Mouse (Mus musculus) E14TG2a.4 (cell line): ENCODE results near the gene Gpr183.

ENCODE experiments used
- H3K27me3 ChIP-seq: 2 replicates; pipeline ENCODE4 v1.6.1; 2014; ENCODE audit warnings: low read length, control low read depth; ENCODE audit not compliant: insufficient read depth
- H3K36me3 ChIP-seq: 2 replicates; pipeline ENCODE4 v1.6.1; 2014; ENCODE audit warnings: low read length, control low read depth; ENCODE audit not compliant: insufficient read depth
- H3K4me1 ChIP-seq: replicated peaks from 2 replicates; pipeline ENCODE4 v1.6.1; 2014; ENCODE audit warnings: low read depth, low read length, control low read depth
- H3K4me3 ChIP-seq: replicated peaks from 2 replicates; pipeline ENCODE4 v1.5.1; 2014; ENCODE audit warnings: mild to moderate bottlenecking, low read length
- H3K9me3 ChIP-seq: 2 replicates; pipeline ENCODE4 v1.6.1; 2014; ENCODE audit warnings: low read length, control low read depth
- CTCF ChIP-seq: conservative IDR thresholded peaks from 2 replicates; pipeline ENCODE4 v1.5.1; 2014; ENCODE audit warnings: low read length
- NANOG ChIP-seq: IDR thresholded peaks from 2 replicates; pipeline ENCODE4 v1.6.1; 2014; ENCODE audit warnings: borderline replicate concordance, low read length, mixed read lengths
- POU5F1 ChIP-seq: IDR thresholded peaks from 2 replicates; pipeline ENCODE4 v1.6.1; 2014; ENCODE audit warnings: low read length, borderline replicate concordance

Gpr183 gene

GRCm38 (mm10) chr14:121992395-121993280, 27.6 kb upstream of the Gpr183 start:
- Histone ChIP-seq H3K4me1 (no peaks in the 10 kb centered on the region), H3K4me3 (no peak overlapping the region), H3K27me3 (no peaks in the 10 kb centered on the region), H3K36me3 (peaks cover 72% of the 10 kb centered on the region), H3K9me3 (no peaks in the 10 kb centered on the region)
- no peak for TF ChIP-seq POU5F1

DNA sequence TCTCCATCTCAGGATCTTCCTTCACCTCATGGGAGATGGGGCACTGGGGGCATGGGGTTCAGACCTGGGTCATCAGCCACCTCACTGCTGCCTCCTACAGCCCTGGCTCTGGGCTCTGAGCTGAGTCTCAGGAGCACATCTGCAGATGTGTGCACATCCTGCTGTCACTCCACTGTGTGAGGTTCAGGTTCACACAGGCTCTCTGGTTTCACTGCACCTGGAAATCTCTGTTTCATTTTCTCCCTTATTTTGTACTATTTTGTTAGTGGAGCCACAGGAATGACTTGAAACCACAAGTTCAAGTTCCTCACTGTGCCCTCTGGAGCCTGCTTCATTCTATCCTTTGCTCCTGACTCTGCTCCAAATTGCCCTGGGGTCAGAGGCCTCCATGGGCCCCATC, 26.9 kb upstream of the Gpr183 start:
- Histone ChIP-seq H3K9me3 (no peaks in the 10 kb centered on the region), H3K4me3 (no peak overlapping the region), H3K36me3 (peaks cover 67% of the 10 kb centered on the region), H3K27me3 (no peaks in the 10 kb centered on the region), H3K4me1 (no peaks in the 10 kb centered on the region)
- TF ChIP-seq NANOG (no peak), CTCF (no peak), POU5F1 (no peak)

- no peaks in the 10 kb centered on the region for H3K4me1 ChIP-seq
- H3K36me3 ChIP-seq: peaks cover 57% of the 10 kb centered on the region
- H3K9me3 ChIP-seq: no peaks in the 10 kb centered on the region
- no peaks in the 10 kb centered on the region for H3K27me3 ChIP-seq
- TF ChIP-seq CTCF: no peak
- TF ChIP-seq POU5F1: no peak
- no peak for TF ChIP-seq NANOG
- no peak overlapping the region for H3K4me3 ChIP-seq
Measured at GRCm38 (mm10) chr14:121990897-121991296, 25.9 kb upstream of the Gpr183 start.

DNA sequence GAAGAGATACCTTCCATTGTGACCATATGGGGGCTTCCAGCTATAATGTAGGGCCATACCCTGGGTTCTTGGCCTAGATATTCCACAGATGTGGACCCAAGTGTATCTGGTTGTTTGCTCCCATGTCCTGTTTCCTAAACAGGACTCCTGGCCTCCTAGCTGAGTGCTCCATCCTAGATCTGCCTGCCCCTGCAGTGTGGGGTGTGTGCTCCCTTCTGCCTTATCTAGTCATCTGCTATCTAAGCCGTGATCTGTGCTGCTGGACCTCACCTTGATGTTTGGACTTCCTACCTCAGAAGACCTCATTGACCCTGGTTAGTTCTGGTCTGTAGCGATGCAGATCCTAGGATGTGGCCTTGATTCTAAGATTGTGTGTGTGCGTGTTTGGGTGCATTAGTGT, 24.9 kb upstream of the Gpr183 start:
- H3K4me1 ChIP-seq: no peaks in the 10 kb centered on the region
- no peaks in the 10 kb centered on the region for H3K27me3 ChIP-seq
- TF ChIP-seq NANOG: no peak
- no peak for TF ChIP-seq POU5F1
- no peak for TF ChIP-seq CTCF
- no peak overlapping the region for H3K4me3 ChIP-seq
- no peaks in the 10 kb centered on the region for H3K9me3 ChIP-seq
- peaks cover 46% of the 10 kb centered on the region for H3K36me3 ChIP-seq

DNA sequence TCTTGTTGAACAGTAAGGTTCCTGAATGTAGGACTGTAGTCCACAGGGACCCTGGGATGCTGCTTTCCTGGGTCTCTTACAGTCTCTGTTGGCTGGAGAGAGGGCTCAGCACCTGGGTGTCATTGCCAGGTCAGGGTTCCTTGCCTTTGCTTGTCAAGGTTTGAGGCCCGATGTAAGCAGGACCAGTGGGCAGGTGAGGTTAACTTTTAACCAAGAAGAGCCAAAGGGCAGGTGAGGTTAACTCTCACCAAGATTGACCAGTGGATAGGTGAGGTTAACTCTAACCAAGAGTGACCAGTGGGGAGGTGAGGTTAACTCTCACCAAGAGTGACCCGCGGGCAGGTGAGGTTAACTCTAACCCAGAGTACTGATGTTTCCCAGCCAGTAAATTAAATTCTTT, 24.3 kb upstream of the Gpr183 start:
- Histone ChIP-seq H3K36me3 (peaks cover 42% of the 10 kb centered on the region), H3K4me1 (no peaks in the 10 kb centered on the region), H3K4me3 (no peak overlapping the region), H3K27me3 (no peaks in the 10 kb centered on the region), H3K9me3 (no peaks in the 10 kb centered on the region)
- TF ChIP-seq NANOG (no peak), POU5F1 (no peak), CTCF (no peak)

- Histone ChIP-seq H3K4me3 (no peak overlapping the region), H3K9me3 (no peaks in the 10 kb centered on the region), H3K36me3 (peaks cover 33% of the 10 kb centered on the region), H3K27me3 (no peaks in the 10 kb centered on the region), H3K4me1 (no peaks in the 10 kb centered on the region)
- TF ChIP-seq NANOG: no peak
Measured at GRCm38 (mm10) chr14:121987691-121988090, 22.7 kb upstream of the Gpr183 start.

DNA sequence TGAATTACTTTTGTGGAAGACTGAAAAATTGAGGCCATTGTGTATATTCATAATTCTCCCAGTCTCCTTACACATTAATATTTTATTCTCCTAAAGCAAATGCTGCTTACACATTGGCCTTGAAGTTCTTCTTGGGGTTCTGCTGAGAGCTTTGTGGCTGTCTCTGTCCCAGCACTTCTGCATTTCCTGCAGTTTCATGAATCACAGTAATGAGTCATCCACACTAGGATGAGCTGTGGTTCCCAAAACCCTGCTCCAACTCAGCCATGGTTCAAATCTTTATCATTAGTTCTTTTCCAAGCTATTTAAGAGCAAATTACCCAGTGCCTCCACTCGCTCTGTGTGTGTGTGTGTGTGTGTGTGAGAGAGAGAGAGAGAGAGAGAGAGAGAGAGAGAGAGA, 22.3 kb upstream of the Gpr183 start:
- Histone ChIP-seq H3K4me1 (no peaks in the 10 kb centered on the region), H3K4me3 (no peak overlapping the region), H3K27me3 (no peaks in the 10 kb centered on the region), H3K9me3 (no peaks in the 10 kb centered on the region), H3K36me3 (peaks cover 29% of the 10 kb centered on the region)
- TF ChIP-seq CTCF (no peak), POU5F1 (no peak), NANOG (no peak)

GRCm38 (mm10) chr14:121986028-121986427, 21.0 kb upstream of the Gpr183 start:
- H3K4me1 ChIP-seq: no peaks in the 10 kb centered on the region
- H3K27me3 ChIP-seq: no peaks in the 10 kb centered on the region
- no peak overlapping the region for H3K4me3 ChIP-seq
- H3K36me3 ChIP-seq: peaks cover 24% of the 10 kb centered on the region
- no peak for TF ChIP-seq CTCF
- TF ChIP-seq POU5F1: no peak
- TF ChIP-seq NANOG: no peak
- no peaks in the 10 kb centered on the region for H3K9me3 ChIP-seq

DNA sequence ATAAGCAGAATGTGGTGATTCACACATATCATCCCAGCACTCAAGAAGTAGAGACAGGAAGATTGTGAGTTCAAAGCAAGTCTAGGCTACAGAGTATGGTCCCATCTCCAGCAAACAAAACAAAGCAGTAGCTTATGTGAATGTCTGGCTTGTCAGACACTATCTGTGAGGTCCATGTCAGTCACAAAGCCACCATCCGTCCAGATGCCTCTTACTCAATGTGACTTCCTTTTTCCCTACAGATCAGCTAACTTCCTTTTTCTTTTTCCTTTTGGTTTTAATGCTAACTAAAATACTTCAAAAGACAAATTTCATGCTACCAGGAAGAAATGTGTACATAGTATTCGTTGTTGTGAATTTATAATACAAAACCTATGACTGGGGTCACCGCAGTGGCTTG, 20.5 kb upstream of the Gpr183 start:
- H3K9me3 ChIP-seq: no peaks in the 10 kb centered on the region
- TF ChIP-seq CTCF (no peak), POU5F1 (no peak), NANOG (no peak)
- H3K36me3 ChIP-seq: peaks cover 21% of the 10 kb centered on the region
- H3K27me3 ChIP-seq: no peaks in the 10 kb centered on the region
- no peak overlapping the region for H3K4me3 ChIP-seq
- H3K4me1 ChIP-seq: no peaks in the 10 kb centered on the region
